Mouse (Mus musculus) mature B cell (primary cell): ENCODE results near the gene Ticrr.

ENCODE experiments used
- in situ Hi-C: fragments of 300-500 bp; cut with MboI; formaldehyde crosslinking; loops from 2 replicates; pipeline ENCODE4 v1.14.3; 2019

The Ticrr gene

DNA sequence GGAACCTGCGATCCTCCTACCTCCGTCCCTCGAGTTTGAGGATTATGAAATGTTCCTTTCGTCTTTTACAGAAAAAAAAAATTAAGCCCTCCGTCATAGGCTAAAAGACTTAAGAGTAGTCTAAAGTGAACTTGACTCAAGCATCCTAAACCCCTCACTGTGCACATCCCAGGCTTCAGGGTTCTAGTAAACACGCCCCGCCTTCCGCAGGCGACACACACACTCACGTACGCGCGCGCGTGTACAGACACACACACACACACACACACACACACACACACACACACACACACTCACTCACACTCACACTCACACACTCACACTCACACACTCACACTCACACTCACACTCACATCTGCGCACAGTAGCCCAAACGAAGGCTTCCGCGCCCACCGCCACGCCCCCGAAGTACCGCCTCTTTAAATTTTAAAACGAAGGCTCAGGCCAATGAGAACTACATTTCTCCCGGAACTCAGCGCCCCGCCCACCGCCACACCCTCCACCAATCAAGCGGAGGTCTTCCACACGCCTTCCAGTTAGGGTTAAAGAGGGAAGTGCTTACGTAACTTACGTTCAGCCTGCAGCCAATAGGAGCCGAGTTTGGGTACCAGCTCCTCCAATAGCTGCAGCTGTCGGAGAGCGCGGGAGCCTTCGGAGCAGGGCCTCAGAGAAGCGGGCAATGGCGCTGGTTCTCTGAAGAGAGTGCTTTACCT is at the start of gene Ticrr:
Gene Ticrr, plus strand, starts transcription at position 619 of the 713 bp plus-strand sequence.
- in situ Hi-C loops = no loop called here

GRCm38 (mm10) chr7:79611901-79612300 is 48.1 kb upstream of the Ticrr start:
- in situ Hi-C loops = no loop called here

DNA sequence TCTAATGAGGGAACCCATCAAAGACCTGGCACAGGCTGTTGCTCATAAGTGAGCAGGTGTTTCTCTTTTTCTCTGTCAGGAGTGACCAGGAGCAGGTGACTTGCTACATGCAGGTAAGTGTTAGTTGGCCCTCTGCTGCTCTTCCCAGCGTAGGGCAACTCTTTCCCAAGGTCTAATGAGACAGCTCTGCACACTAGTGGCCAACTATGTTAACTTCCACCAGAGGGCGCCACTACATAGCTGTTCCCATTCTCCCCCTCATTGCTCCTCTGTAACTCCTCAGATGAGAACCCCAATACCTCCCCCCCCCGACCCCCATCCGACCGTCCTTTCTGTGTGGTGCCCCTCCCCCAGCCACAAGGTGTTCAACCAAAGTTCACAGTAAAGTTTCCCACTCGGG is 47.2 kb upstream of the Ticrr start:
- in situ Hi-C loops = no loop called here

- in situ Hi-C loops = no loop called here
These were observed 46.7 kb upstream of the Ticrr start for GRCm38 (mm10) chr7:79613314-79613713.

- in situ Hi-C loops = no loop called here
These were observed 45.0 kb upstream of the Ticrr start for GRCm38 (mm10) chr7:79615008-79615407.

- in situ Hi-C loops = no loop called here
These were observed 44.1 kb upstream of the Ticrr start for GRCm38 (mm10) chr7:79615941-79616340.

DNA sequence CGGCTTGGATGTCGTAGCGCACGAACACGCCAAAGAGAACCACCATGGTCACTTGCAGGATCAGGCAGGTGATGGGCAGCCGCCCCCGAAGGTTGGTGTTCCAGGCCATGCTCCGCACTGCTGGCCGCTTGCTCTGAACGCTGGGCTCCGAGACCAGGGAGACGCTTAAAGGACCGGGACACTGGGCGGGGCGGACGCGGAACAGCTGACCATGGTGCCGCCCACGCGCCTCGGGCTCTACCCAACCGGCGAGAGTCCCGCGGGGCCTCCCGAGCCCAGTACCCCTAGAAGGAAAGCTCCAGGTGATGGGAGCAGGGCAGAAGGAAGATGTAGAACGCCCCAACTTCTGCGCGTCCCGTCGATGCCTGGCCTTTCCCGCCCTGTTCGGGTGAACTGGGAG is 42.6 kb upstream of the Ticrr start, which contains the start of gene Rhcg:
Gene Rhcg, minus strand, starts transcription at position 240 of the 400 bp plus-strand sequence.
- in situ Hi-C loops = no loop called here

DNA sequence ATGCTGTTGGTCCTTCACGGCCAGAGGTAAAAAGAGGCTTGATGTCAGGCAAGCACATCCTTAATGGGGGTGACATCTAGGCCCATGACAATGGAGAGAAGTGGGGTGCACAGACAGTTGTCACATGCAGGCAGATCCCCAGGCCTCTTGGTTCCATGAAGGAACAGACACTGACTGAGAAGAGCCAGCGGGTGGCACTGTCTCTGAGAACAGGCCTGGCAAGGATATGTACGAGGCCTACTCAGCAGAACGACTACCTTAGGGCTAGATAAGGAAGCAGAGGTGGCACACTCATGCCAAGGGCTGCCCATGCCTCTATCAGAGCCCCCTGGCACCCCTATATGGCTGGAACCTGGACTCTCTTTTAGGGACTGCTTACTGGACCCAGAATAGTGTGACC is 40.5 kb upstream of the Ticrr start:
- in situ Hi-C loops = no loop called here

DNA sequence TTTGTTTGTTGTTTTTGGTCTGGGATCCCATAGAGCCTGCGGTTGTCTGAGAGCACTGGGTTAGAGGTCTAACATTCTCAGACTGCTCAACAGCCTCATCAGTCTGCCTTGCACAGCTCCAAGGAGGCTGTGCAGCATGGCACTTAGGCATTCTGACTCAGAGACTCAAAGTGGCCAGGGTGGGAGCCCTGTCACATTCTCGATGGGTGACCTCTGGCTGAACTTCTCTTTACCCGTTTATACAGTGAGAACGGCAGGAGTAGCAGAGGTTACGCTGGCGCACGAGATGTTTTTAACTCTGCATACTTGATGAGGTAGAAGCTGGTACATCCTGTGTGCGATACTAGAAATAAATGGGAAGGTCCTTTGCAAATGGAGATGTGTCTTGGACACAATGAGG is 36.9 kb upstream of the Ticrr start:
- in situ Hi-C loops = no loop called here

DNA sequence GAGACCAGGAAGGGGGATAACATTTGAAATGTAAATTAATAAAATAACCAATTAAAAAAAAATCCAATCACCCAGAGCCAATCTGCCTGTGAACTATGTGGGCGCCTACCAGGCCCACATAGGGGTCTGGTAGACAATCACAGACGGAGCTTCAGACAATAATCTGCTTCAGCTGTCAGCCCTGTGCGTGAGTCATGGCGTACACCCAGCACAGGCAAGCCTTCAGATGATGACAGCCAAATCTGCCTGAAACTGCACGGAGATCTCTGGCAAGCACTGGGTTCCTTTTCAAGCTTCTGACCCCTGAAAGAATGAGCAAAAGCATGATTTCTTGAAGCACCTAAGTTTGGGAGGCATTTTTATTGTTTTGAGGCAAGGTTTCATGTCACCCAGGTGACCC is 33.8 kb upstream of the Ticrr start:
- in situ Hi-C loops = no loop called here

- in situ Hi-C loops = no loop called here
These were observed 31.6 kb upstream of the Ticrr start for GRCm38 (mm10) chr7:79628271-79628913.

DNA sequence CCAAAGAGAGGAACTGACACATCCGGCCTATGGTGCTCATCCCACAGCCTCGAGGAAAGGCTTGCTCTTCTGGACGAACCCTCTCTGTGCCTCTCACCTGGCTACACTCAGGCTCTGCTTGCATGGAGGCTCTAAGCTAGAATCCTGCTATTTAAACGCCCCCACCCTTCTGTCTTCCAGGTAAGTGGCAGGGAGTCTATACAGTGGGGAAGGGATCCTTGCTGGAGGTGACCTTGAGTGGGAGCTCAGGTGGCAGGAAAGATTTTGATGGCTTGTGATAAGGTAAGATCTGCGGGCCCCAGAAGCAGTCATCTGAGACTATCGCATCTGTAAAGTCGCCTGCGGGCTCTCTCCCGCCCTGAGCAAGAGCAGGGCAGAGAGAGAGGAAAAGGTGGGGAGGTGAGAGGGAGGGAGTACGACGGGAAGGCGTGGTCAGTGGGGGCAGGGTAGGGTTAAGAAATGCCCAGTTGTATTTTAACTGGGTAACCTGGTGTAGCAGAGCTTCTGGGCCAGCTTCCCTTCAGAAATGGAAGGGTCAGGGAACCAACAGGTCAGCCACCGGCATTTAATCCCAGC is 28.1 kb upstream of the Ticrr start:
- in situ Hi-C loops = no loop called here

- in situ Hi-C loops = no loop called here
These were observed 12.8 kb upstream of the Ticrr start for GRCm38 (mm10) chr7:79647233-79647632.

- in situ Hi-C loops = no loop called here
These were observed 11.0 kb upstream of the Ticrr start for GRCm38 (mm10) chr7:79649005-79649404.

DNA sequence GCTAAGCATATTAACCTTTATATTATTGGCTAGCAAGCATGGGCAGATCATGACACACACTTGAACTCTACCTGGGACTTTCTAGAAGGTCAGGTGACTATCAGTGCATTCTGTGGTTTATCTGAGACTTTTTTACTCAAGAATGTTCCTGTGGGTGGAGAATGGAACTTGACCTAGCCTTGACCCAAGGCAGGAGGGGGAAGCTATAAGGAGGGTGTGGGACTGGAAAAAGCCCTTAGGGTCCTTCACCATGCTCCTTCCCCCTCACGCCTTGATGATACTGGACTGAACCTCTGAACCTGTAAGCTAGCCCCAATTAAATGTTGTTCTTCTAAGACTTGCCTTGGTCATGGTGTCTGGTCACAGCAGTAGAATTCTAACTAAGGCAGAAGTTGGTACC is 5.8 kb upstream of the Ticrr start:
- in situ Hi-C loops = no loop called here

DNA sequence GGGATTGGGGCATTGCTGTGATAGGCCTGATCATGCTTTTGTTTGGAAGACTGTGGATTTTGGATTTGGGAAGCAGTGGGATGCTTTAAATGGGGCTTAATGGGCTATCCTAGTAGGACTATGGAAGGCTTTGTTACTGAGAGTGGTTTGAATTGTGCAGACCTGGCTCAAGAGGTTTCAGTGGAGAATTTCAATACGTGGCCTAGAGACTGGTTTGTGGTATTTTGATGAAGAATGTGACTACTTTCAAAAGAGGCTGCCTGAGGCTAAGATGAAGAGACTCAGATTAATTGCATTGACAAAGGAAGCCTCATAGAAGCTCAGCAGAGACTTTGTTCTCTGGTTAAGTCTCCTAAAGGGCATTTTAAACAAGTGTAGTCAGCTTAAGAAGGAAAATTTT is 5.4 kb upstream of the Ticrr start:
- in situ Hi-C loops = no loop called here

DNA sequence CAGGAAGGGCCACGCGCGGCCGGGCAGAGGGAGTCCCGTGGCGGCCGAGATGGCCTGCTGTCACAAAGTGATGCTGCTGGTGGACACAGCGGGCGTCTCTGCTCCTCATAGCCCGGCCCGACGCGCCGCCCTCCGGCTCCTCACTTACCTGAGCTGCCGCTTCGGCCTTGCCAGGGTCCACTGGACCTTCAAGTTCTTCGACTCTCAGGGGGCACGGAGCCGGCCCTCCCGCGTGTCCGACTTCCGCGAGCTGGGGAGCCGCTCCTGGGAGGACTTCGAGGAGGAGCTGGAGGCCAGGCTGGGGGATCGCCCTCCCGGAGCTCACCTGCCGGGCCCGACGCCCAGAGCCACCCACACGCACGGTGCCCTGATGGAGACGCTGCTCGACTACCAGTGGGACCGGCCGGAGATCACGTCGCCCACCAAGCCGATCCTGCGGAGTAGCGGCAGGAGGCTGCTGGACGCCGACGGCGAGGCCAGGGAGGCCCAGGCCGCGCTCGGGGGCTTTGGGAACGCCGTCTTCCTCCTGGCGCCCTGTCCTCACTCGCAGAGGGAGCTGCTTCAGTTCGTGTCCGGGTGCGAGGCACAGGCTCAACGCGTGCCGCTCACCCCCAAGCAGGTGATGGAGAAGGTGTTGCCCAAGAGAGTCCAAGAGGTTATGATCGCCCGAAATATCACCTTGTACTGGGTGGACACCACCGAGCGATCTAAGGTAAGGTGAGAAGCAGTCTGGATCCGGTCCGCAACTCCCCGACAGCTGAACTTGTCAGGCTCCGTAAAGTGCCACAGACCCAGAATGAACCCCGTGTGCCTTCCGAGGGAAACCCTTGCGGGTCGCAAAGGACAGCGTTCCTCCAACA is 525 bp downstream of the Ticrr start:
- in situ Hi-C loops = no loop called here

DNA sequence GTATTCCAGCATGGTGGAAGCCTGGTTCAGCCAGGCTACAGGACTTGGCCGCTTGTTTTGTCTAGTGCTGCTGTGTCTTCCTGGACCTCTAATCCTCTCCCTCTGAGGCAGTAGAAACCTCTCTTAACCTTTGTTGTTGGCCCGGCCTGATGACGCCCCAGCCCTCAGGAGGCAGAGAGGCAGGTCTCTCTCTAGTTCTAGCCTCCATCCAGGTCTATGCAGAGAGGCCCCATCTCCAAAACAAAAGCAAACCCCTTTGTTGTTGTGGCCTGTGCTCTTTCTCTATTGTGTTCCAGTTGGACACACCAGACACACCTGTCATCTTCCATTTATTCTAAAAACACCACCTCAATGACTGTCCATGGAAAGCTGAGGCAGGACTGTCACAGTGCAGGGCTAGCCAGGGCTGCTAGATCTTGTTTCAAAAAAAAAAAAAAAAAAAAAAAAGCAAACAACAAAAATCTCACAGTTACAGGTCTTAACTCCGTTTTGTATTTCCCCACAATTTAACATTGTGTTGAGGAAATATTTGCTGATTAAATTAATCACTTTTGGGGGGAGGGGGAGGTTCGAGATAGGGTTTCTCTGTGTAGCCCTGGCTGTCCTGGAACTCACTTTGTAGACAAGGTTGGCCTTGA is 1.4 kb downstream of the Ticrr start:
- in situ Hi-C loops = no loop called here

DNA sequence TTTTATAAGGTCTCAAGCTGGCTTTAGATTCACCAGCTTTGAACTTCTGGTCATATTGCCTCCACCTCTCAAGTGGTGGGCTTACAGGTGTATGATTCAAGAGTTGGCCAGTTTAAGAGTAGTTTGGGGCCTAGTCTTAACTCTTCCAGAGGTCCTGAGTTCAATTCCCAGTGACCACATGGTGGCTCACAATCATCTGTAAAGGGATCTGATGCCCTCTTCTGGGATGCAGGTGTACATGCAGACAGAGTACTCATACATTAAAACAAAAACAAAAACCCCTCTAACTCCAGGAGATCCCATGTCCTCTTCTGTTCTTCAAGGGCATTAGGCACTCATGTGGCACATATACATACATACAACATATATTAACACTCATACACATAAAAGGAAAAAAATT is 6.7 kb downstream of the Ticrr start:
- in situ Hi-C loops = no loop called here

DNA sequence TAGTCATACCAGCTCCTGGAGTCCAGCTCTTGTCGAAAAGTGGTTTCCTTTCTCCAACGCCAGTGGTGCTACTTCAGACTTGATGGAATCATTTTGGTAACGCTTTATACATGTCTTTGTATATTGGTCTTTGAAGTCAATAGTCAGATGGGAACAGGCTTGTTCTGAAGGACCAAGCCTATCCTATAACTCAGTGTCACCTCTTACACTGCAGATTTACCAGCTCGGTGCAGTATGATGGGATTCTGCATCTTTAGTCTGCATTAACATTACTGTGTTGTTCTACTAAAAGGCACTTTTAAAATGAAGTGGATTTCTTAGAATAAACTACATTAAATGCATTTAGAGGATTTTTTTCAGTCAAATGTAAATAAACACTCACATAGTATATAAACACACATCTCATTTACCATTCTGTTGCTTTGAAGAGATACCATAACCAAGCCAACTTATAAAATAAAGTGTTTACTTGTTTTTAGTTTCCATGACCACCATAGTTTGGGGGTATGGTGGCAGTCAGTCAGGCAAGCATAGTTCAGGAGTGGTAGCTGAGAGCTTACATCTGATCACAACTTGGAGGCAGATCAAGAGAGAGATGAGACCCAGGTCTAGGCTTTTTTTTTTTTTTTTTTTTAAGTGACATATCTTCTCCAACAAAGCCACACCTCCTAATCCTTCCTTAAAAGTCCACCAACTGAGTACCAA is 11.1 kb downstream of the Ticrr start:
- in situ Hi-C loops = no loop called here

DNA sequence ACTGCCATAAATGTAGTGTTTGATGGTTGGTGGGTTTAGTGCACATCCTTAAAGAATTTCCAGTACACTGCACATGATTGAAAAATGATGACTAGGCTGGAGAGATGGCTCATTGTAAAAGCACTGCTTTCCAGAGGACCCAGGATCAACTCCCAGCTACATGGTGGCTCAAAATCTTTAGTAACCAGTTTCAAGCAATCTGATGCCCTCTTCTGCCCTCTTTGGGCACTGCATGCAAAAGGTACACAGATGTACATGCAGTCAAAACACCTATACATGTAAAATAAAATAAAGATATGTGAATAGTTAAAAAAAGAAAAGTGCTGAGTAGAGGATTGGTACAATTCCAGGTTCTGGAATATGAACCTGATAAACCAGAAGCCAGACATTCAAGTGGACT is 19.2 kb downstream of the Ticrr start:
- in situ Hi-C loops = no loop called here
